Mouse (Mus musculus) E14TG2a.4 (cell line): Measurements from ENCODE around the gene C3.

Source experiments
- CTCF ChIP-seq: conservative IDR thresholded peaks from 2 replicates; pipeline ENCODE4 v1.5.1; 2014; ENCODE audit warnings: low read length
- NANOG ChIP-seq: IDR thresholded peaks from 2 replicates; pipeline ENCODE4 v1.6.1; 2014; ENCODE audit warnings: borderline replicate concordance, low read length, mixed read lengths

- TF ChIP-seq CTCF (no peak), NANOG (no peak)
Measured at GRCm38 (mm10) chr17:57230728-57231125, 2.8 kb upstream of the C3 start.
